Mouse (Mus musculus): Measurements from ENCODE around the gene Tubb4a.
"Not testable (repeated sequence)": the region's sequence is repeated elsewhere in the genome, so short reads cannot be mapped to it uniquely, and the experiment has no call there.

Gene Tubb4a

DNA sequence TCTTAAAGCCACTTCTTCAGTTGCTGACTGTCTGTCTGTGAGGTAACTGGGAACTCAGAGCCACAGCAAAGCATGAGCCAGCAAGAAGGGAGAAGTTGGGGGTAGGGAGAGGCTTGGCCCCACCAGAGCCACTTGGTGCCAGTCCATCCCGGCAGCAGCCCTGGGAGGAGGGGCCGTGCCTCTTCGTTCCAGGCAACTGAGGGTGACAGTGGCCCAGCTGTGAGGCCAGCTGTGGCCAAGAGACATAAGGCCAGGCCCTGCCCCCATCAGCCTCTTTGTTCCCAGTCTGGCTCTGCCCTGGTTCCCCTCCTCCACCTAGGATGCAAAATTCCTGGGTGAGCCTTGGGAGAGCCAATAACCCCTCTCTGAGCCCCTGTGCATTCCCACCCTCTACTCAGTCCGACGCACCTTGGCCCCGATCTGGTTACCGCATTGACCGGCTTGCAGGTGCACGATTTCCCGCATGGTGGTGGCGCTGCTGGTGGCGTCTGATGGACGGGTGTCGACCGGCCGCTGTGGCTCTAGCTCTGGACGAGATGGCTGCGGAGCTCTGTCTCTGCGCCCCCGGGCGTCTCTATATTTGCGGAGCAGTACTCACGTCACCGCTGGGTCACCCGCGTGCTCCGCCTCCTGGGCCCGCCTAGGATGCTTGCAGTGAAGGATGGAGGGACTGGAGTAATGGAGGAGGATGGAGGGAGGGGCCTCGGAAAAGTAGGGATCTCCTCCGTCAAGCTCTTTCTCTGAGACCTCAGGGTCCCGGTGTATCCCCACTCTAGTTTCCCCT, at the start of gene Tubb4a:
Gene Tubb4a (minus strand): TSS at position 734 of the 784 bp plus-strand sequence.
- no peak for DNase-seq (ENCODE audit: low read depth, low spot score)

DNA sequence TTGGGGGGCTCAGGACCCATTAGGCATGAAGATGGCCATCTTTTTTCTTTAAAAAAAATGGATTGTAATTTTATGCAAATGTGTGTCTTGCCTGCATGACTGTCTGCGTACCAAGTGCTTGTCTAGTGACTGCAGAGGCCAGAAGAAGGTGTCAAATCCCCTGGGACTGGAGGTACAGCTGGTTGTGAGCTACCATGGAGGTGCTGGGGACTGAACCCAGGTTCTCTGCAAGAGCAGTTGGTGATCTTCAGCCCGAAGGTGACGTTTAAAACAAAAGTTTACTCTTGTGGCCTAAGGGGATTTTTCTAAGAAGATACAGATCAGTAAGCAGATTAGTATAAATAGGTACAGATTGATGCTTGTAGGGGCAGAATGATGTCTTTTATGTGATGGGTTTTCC, 48.1 kb upstream of the Tubb4a start:
- no peak for DNase-seq (ENCODE audit: low read depth, low spot score)

DNA sequence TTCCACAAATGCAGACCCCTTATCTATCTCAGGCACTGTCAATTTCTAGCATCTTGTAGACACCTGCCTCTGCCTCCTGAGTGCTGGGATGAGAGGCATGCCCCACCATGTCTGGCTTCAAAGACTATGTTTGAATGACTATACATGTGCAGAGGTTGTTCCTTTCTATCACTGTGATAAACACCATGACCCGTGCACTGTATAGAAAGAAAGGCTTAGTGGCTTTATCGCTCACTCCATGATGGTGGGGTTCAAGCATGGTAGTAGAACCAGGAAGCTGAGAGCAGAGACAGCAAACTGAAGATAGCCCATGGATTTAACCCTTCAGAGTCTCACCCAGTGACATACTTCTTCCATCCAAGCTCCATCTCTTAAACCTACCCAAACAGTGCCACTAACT, 47.1 kb upstream of the Tubb4a start:
- DNase-seq (ENCODE audit: low read depth, low spot score): no peak

DNA sequence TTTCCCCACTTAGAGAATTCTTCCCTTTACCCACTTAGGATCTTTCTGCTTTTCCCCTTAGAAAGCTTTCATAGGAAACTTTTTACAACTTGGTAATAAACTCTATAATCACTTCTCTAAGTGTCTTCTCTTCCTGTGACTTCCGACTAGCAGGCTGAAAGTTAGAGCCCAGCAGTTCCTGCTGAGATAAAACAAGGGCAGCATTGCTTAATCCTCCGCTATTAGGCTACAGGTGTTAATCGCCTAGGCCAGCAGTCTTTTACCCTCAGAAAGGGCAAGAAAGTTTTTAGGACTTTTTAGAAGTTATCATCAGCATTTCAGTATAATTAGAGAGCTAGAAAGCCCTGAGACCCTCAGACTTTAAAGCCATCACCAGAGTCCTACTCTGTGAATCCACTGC, 46.4 kb upstream of the Tubb4a start:
- DNase-seq (ENCODE audit: low read depth, low spot score): not testable (repeated sequence)

DNA sequence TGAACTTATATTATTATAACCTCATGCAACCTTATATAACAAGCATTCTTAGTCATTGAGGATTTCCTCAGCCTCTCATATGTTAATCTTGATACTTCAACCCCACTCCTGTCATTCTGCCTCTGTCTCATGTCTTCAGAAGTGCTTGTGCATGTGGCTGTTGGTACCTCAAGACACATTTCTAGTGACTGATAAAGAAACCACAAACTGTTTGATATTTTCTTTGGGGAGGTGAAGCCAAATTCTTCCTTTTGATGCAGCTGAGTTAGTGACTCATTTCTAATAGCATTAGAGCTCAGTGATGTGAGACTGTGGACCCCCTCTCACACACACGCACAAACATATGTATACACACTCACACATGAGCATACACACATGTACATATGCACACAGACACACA, 44.2 kb upstream of the Tubb4a start:
- DNase-seq (ENCODE audit: low read depth, low spot score): no peak

DNA sequence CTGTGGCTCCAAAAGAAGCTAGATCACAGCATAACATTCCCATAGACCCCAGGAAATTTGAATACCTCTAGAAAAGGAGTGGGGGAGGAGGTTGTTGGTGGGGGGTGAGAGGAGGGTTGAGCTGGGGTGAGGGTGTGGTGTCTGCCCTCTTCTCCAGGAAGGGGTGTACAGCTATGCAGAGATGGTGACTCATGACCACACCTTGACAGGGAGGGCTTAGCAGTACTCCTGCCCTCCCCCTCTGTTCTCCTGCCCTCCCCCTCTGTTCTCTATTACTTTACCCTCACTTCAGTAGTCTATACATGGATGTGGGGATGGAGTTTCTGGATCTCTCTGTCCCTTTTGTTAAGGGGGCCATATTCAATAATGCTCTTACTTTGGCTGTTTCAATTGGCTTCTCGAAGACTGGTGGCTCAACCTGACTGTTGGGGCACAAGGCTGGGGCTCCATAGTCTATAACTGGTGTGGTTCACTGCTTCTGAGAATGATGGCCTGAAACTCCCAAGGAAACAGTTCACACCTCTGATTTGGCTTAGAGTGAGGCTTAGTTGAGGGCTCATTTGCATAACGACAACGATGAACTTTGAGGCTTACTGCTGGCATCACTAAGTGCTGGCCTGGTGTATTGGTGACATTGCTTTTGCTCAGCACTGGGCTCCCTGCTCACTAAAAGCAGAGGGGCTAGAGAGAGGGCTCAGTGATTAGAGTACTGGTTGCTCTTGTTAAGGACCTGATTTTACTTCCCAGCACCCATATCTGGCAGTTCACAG, 38.5 kb upstream of the Tubb4a start:
- no peak for DNase-seq (ENCODE audit: low read depth, low spot score)

DNA sequence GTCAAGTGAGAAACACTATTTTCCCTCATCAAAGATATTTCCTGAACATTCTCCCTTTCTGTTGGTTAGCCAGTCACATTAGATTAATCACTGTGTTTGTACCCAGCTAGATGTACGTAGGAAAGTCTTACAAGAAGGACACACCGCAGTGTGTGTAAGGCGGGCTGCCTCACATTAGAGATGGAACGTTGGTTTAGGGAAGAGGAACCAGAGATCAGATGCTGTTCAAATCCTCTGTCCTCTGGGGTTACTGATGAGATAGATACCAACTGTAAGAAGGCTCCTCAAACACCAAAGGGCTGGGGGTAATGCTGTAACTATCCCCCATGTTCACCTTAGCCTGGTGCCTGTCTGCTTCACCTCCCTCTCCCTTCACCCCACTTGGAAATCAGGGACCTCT, 37.2 kb upstream of the Tubb4a start:
- DNase-seq (ENCODE audit: low read depth, low spot score): no peak

DNA sequence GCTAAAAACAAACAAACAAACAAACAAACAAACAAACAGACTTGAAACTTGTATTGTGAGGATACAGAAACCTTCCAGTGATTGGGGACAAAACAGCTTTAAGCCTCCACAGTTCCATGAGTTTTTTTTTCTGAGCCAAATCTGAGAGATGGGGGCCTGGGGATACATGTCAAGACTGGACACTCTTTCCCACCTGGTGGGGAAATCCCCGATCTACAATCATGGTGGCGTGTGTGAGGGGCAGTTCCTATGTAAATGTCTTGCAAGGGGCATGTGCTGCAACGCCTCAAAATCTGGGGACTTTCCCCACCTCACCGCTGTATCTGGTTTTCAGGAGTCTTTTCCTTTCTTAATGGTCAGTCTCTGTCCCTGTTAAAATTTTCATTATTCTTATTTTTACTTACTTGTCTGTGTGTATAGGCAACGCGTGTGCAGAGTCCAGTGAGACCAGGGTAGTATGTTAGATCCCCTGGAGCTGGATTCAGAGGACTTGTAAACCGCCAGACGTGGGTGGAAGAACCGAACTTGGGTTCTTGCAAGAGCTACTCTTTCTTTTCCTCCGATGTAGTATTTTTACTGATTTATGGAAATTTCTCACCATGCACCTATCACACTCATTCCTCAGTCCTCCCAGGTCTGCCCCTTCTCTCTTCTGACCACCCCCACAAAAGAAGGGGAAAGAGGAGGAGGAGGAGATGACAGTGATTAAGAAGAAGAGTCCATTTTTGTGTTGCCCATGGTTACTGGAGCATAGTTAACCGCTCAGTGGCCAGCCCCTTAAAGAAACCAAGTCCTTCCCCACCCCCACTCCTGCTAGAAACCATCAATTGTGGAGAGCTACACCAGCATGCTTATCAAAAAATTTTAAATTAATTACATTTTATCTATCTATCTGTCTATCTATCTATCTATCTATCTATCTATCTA, 35.9 kb upstream of the Tubb4a start:
- DNase-seq (ENCODE audit: low read depth, low spot score): no peak

DNA sequence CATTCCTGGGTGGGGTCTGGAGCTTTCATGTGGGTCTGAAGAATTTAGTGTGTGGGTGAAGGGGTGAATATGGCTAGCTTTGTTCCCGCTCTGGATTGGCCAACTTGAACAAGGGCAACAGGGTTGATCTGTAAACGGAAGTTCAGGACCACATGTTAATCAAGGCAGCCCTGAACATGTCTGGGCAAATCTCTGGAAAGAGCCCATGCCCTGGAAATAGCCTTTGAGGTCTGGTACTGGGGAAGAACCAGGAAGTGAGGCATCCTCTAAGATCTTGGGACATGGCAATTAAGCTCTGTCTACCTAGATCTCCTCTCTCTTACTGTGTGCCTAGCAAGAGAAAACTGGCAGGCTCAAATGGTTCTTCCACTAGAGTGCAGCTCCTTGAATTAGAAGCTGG, 34.3 kb upstream of the Tubb4a start:
- no peak for DNase-seq (ENCODE audit: low read depth, low spot score)

DNA sequence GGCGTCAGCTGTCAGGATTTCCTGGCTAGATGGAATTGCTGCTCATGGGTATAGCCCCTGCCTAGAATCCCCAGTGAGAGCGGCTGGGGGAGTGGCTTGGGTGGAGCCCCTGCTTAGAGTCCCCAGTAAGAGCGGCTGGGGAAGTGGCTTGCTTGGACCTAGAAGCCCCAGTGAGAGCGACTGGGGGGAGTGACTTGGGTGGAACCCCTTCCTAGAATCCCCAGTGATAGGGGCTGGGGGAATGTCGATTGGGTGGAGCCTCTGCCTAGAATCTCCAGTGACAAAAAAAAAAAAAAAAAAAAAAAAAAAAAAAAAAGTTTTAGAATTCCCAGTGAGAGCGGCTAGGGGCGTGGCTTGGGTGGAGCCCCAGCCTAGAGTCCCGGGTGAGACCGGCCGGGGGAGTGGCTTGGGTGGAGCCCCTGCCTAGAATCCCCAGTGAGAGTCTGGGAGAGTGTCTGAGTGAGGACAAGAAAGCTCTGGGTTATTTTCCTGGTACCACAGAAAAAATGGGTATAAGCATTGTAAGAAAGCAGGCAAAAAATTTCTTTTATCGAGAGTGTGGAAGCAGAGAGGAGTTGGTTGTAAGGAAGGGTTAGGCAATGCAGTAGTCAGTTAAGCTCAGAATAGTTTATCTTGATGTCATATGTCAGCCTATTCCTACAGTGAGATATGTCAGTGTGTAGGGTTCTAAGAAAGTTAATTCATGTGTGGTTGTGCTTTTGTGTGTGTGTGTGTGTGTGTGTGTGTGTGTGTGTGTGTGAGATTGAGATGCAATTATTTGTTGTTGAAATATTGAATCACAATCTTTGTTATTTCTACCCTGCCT, 31.2 kb upstream of the Tubb4a start:
- no peak for DNase-seq (ENCODE audit: low read depth, low spot score)

DNA sequence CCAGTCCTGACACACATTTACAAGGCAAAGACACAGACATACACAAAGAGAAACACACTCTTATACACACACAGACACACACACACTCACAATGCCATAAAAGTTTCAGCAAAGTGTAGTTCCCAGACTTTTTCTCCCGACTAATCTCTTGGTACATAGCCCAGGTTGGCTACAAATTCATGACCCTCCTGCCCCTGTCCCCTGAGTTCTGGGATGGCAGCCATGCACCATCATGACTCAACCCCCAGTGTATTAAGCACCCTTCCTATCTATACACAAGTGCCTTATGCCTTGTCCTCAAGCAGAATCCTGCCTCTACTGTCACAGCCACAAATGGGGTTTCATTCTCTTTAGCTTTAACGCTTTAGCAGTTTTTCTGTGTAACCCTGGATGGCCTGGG, 29.2 kb upstream of the Tubb4a start:
- DNase-seq (ENCODE audit: low read depth, low spot score): no peak

DNA sequence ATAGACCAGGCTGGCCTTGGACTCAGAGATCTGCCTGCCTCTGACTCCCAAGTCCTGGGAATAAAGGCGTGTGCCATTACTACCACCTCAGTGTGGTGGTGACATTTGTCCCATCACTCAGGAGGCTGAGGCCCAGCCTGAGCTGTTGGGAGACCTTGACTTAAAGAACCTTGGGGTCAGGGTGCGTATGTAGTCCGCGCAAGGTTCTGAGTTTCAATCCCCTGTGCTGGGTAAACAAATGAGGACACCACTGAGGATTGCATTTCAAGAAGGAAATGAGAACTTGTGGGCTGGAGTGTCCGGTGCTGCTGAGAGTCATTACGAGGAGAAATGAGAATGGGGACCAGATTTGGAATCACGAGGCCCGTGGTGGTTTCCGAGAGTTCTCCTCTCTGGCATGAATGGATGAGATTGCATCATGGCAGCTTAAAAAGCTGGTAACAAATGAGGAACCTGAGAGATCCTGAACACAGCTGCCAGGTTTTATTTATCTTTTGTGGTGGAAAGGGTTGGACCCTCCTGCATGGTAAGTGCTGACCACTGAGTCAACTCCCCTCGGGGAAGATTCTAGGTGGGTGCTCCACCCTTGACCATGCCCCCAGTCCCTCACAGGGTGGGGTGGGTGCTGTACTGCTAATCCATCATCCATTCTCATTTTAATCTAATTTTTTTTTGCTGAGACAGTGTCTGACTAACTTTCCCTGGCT, 25.3 kb upstream of the Tubb4a start:
- DNase-seq (ENCODE audit: low read depth, low spot score): no peak

DNA sequence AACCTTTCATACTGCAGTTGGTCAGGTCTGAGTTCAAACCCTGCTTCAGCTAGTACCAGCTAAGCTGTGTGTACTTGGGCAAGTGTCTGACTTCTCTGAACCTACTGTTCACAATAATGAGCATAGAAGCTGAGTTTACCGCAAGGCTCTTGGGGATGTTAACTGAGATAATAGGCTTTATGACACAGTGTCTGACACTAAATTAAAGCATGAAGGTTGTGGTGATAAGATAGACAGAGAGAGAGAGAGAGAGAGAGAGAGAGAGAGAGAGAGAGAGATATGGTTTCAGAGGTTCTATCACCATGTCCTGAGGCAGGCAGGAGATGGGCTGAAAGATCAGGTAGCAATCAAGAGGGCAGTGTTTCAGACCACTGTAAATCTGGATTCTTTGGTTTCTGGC, 22.4 kb upstream of the Tubb4a start:
- DNase-seq (ENCODE audit: low read depth, low spot score): no peak

DNA sequence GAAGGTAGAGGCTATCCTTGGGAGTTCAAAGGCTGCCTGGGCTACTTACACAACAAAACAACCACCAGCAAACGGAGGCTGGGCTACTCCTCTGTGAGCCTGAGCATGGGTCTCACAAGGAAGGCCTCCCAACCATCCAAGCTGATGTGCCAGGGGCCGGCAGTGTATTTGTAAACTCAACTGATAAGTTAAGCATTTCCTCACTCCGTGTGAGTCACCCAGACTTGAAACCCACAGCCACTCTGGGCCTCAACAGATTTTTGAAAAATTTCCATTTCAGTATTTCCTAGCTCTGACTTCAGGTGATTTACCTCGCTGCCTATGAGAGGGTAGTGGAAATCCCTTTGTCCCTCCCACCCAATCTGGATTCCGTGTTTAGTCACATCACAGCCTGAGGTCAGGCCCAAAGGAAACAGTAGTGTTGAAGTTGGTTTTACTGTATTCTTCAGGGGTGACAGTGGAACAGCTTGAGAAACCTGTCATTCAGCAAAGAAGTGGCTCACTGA, 21.1 kb upstream of the Tubb4a start:
- DNase-seq (ENCODE audit: low read depth, low spot score): no peak

DNA sequence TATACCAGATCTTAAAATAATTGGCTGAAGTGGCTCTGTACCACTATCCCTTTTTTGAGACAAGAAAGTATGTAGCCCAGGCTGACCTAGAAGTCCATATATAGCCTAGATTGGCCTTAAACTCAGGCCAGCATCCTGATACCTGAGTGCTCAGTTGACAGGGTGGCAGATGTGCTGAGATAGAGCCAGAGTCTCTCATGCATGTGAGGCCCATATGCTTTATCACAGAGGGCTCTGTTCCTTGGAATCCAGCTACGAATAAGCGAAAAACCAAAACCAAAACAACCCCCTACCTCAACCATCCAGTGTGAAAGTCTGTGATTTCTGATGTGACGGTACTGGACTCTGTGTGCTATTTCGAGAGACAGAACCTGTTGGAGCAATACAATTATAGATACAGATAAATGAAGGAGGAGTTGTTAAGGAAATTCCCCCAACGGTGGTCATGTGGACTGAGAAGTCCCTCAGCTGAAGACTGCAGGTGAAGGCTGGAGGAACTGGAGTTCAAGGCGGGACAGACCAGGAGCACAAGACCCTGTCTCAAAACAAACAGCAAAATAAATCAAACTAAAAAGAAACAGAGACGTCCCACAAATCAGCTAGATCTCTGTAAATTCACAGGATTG, 20.6 kb upstream of the Tubb4a start:
- no peak for DNase-seq (ENCODE audit: low read depth, low spot score)

DNA sequence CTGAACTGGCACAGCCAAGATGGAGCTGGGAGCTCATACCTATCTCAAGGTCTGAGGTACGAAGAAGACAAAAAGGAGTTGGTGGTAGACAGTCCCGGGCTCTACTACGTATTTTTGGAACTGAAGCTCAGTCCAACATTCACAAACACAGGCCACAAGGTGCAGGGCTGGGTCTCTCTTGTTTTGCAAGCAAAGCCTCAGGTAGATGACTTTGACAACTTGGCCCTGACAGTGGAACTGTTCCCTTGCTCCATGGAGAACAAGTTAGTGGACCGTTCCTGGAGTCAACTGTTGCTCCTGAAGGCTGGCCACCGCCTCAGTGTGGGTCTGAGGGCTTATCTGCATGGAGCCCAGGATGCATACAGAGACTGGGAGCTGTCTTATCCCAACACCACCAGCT, 19.5 kb upstream of the Tubb4a start:
- DNase-seq (ENCODE audit: low read depth, low spot score): no peak

DNA sequence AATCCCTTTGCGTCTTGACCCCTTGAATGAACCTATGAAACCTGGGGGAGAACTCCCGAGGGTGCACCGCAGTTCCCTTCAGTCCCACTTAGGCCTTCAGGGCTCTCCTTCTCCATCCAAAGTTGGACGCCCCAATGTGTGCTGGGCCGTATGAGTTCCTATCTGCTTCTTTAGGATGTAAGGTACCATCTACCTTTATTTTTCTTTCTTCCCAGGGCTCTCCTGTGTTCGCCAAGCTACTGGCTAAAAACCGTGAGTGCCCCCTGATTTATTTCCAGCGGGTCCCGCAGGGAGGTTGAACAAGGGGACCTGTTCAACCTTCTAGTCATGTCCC, 18.4 kb upstream of the Tubb4a start:
- DNase-seq (ENCODE audit: low read depth, low spot score): no peak

DNA sequence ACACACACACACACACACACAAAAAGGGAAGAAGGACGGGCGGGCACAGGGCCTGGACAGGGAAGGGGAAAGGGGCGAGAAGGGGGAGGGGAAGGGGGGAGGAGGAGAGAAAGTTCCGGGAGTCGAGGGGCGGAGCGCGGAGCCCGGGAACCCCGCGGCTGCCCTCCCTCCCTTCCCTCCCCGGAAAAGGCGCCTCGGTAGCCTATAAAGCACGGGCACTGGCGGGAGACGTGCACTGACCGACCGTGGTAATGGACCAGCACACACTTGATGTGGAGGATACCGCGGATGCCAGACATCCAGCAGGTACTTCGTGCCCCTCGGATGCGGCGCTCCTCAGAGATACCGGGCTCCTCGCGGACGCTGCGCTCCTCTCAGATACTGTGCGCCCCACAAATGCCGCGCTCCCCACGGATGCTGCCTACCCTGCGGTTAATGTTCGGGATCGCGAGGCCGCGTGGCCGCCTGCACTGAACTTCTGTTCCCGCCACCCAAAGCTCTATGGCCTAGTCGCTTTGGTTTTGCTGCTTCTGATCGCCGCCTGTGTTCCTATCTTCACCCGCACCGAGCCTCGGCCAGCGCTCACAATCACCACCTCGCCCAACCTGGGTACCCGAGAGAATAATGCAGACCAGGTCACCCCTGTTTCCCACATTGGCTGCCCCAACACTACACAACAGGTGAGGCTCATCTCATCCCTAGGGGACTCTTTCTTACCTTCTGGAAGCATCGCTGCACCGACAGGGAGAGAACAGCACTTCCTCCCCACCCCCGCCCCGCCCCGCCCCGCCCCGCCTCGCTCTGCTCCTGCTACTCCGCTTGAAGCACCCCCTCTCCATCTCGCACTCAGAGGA, 17.8 kb upstream of the Tubb4a start, which contains the start of gene Tnfsf9:
Gene Tnfsf9 (plus strand): TSS at position 145 of the 854 bp plus-strand sequence.
- no peak for DNase-seq (ENCODE audit: low read depth, low spot score)

DNA sequence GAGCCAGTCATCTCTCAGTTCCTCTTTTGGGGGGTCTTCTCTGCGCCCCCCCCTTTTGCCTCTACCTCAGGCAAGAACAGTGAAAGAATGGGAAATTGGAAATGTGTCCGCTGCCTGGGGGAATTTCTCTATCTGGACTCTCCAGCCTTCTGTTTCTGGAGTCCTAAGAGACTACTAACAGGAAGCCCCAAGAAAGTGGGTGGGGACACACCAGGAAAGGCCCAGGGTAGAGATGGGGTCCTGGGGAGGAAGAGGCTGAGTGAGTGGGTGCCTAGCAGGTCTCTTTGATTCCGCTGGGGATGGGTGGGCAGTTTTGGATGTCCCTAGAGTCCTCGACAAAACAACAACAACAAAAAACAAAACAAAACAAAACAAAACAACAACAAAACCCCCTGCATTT, 16.9 kb upstream of the Tubb4a start:
- no peak for DNase-seq (ENCODE audit: low read depth, low spot score)
